Mouse (Mus musculus) kidney, adult 2 months (tissue): ENCODE measurements at regions not wholly inside any gene's neighbourhood (a gene's known extent, or its start where the extent isn't known, plus 50 kb on each side); places are given as distances from the start of the nearest gene placed in this dataset.

ENCODE experiments used
- CTCF ChIP-seq: fragments of 200-500 bp; conservative IDR thresholded peaks from 2 replicates; pipeline ENCODE4 v1.5.1; 2011; ENCODE audit warnings: low read depth, mild to moderate bottlenecking, control low read depth, low read length, moderate library complexity, mixed read lengths; ENCODE audit not compliant: insufficient read depth, insufficient read length
- POLR2A ChIP-seq: fragments of 200-500 bp; IDR thresholded peaks from one replicate; pipeline ENCODE4 v1.6.1; 2011; ENCODE audit warnings: low read depth, low read length, control low read depth

GRCm38 (mm10) chr3:15244999-15245398 lies 87.1 kb downstream of the Gm9733 start:
- no peak for TF ChIP-seq POLR2A
- TF ChIP-seq CTCF = 0 out of 2 replicates have a peak, but pooled peaks have one; percentile 18
